Mouse (Mus musculus): ENCODE results near the gene Zup1. TPM values are rescaled to one million over a fixed set of nuclear protein-coding genes. Genes with fewer than 3 reads are reported as not detected.
A peak's percentile ranks its signal among the peaks of the same experiment; 100 is the strongest.
"Not testable (repeated sequence)": the region's sequence is repeated elsewhere in the genome, so short reads cannot be mapped to it uniquely, and the experiment has no call there.

Gene Zup1
- polyA plus RNA-seq (2012; rRNA removed) = 4.1 and 7.6 TPM in 2 replicates

GRCm38 (mm10) chr10:33950803-33951583 is at the start of gene Zup1:
Gene Zup1 (minus strand): TSS chr10:33951269.
- peak; percentile 68 for DNase-seq
- WGBS = under 1% methylated on average over 42 of the region's 42 CpGs
- no peak for TF ChIP-seq CTCF (IDR thresholded peaks at IDR 0.05; ENCODE audit: insufficient read depth, low read length)
- TF ChIP-seq POLR2A (IDR thresholded peaks at IDR 0.05; ENCODE audit: borderline replicate concordance, extremely low read depth, low read depth, low read length) = peak; percentile 82; the same call in 1 of the 2 replicates
- Histone ChIP-seq H3K4me3 (replicated peaks; ENCODE audit: extremely low read depth, low read depth, low read length) (peak within 1 kb of the TSS; percentile 97), H3K4me1 (ENCODE audit: control insufficient read depth, insufficient read depth, low read length) (peaks cover 4% of the 10 kb centered on the region)

- TF ChIP-seq POLR2A (IDR thresholded peaks at IDR 0.05; ENCODE audit: borderline replicate concordance, extremely low read depth, low read depth, low read length) (no peak), CTCF (IDR thresholded peaks at IDR 0.05; ENCODE audit: insufficient read depth, low read length) (no peak)
- no peak for DNase-seq
- H3K4me3 ChIP-seq (replicated peaks; ENCODE audit: extremely low read depth, low read depth, low read length) = no peak overlapping the region
- no peaks in the 10 kb centered on the region for H3K4me1 ChIP-seq (ENCODE audit: control insufficient read depth, insufficient read depth, low read length)
Measured at GRCm38 (mm10) chr10:33998397-33998796, 47.3 kb upstream of the Zup1 start.

GRCm38 (mm10) chr10:33996686-33997085 is 45.6 kb upstream of the Zup1 start:
- DNase-seq; H3K4me1 ChIP-seq (ENCODE audit: control insufficient read depth, insufficient read depth, low read length); H3K4me3 ChIP-seq (replicated peaks; ENCODE audit: extremely low read depth, low read depth, low read length): not testable (repeated sequence)
- 84% methylated on average over 6 of the region's 8 CpGs for WGBS

- Histone ChIP-seq H3K4me3 (replicated peaks; ENCODE audit: extremely low read depth, low read depth, low read length) (no peak overlapping the region), H3K4me1 (ENCODE audit: control insufficient read depth, insufficient read depth, low read length) (no peaks in the 10 kb centered on the region)
- 8% methylated on average over 4 of the region's 4 CpGs for WGBS
- DNase-seq = peak; percentile 23
- TF ChIP-seq CTCF (IDR thresholded peaks at IDR 0.05; ENCODE audit: insufficient read depth, low read length) (peak; percentile 54), POLR2A (IDR thresholded peaks at IDR 0.05; ENCODE audit: borderline replicate concordance, extremely low read depth, low read depth, low read length) (no peak)
Measured at GRCm38 (mm10) chr10:33986771-33987170, 35.7 kb upstream of the Zup1 start.

GRCm38 (mm10) chr10:33974781-33975494 is 23.9 kb upstream of the Zup1 start:
- DNase-seq = no peak
- no peaks in the 10 kb centered on the region for H3K4me1 ChIP-seq (ENCODE audit: control insufficient read depth, insufficient read depth, low read length)
- 69% methylated on average over 7 of the region's 7 CpGs for WGBS
- no peak overlapping the region for H3K4me3 ChIP-seq (replicated peaks; ENCODE audit: extremely low read depth, low read depth, low read length)
- no peak for TF ChIP-seq POLR2A (IDR thresholded peaks at IDR 0.05; ENCODE audit: borderline replicate concordance, extremely low read depth, low read depth, low read length)
- TF ChIP-seq CTCF (IDR thresholded peaks at IDR 0.05; ENCODE audit: insufficient read depth, low read length) = no peak

- no peak for DNase-seq
- 79% methylated on average over 3 of the region's 3 CpGs for WGBS
Measured at GRCm38 (mm10) chr10:33952509-33952908, 1.4 kb upstream of the Zup1 start.

GRCm38 (mm10) chr10:33946336-33946735 is 4.7 kb downstream of the Zup1 start:
- no peak for DNase-seq
- 79% methylated on average over 2 of the region's 2 CpGs for WGBS
- Histone ChIP-seq H3K4me3 (replicated peaks; ENCODE audit: extremely low read depth, low read depth, low read length) (no peak overlapping the region), H3K4me1 (ENCODE audit: control insufficient read depth, insufficient read depth, low read length) (peaks cover 4% of the 10 kb centered on the region)
- TF ChIP-seq POLR2A (IDR thresholded peaks at IDR 0.05; ENCODE audit: borderline replicate concordance, extremely low read depth, low read depth, low read length) = no peak

More at GRCm38 (mm10) chr10:33952509-33952908, 1.4 kb upstream of the Zup1 start:
- no peak overlapping the region for H3K4me3 ChIP-seq (replicated peaks; ENCODE audit: extremely low read depth, low read depth, low read length)
- H3K4me1 ChIP-seq (ENCODE audit: control insufficient read depth, insufficient read depth, low read length) = peaks cover 4% of the 10 kb centered on the region
- TF ChIP-seq POLR2A (IDR thresholded peaks at IDR 0.05; ENCODE audit: borderline replicate concordance, extremely low read depth, low read depth, low read length) (no peak), CTCF (IDR thresholded peaks at IDR 0.05; ENCODE audit: insufficient read depth, low read length) (no peak)

GRCm38 (mm10) chr10:33945390-33945789 is 5.7 kb downstream of the Zup1 start:
- DNase-seq = no peak

GRCm38 (mm10) chr10:33940702-33941101 is 10.4 kb downstream of the Zup1 start:
- DNase-seq = no peak
- no peaks in the 10 kb centered on the region for H3K4me1 ChIP-seq (ENCODE audit: control insufficient read depth, insufficient read depth, low read length)
- TF ChIP-seq CTCF (IDR thresholded peaks at IDR 0.05; ENCODE audit: insufficient read depth, low read length) (no peak), POLR2A (IDR thresholded peaks at IDR 0.05; ENCODE audit: borderline replicate concordance, extremely low read depth, low read depth, low read length) (no peak)
- H3K4me3 ChIP-seq (replicated peaks; ENCODE audit: extremely low read depth, low read depth, low read length) = no peak overlapping the region

More at GRCm38 (mm10) chr10:33945390-33945789, 5.7 kb downstream of the Zup1 start:
- TF ChIP-seq POLR2A (IDR thresholded peaks at IDR 0.05; ENCODE audit: borderline replicate concordance, extremely low read depth, low read depth, low read length) = no peak
- no peak for TF ChIP-seq CTCF (IDR thresholded peaks at IDR 0.05; ENCODE audit: insufficient read depth, low read length)
- peaks cover 3% of the 10 kb centered on the region for H3K4me1 ChIP-seq (ENCODE audit: control insufficient read depth, insufficient read depth, low read length)
- 70% methylated on average over 3 of the region's 3 CpGs for WGBS
- H3K4me3 ChIP-seq (replicated peaks; ENCODE audit: extremely low read depth, low read depth, low read length) = no peak overlapping the region

- TF ChIP-seq POLR2A (IDR thresholded peaks at IDR 0.05; ENCODE audit: borderline replicate concordance, extremely low read depth, low read depth, low read length) (no peak), CTCF (IDR thresholded peaks at IDR 0.05; ENCODE audit: insufficient read depth, low read length) (no peak)
- DNase-seq = no peak
- no peak overlapping the region for H3K4me3 ChIP-seq (replicated peaks; ENCODE audit: extremely low read depth, low read depth, low read length)
- H3K4me1 ChIP-seq (ENCODE audit: control insufficient read depth, insufficient read depth, low read length) = no peaks in the 10 kb centered on the region; the same call in 1 of the 2 replicates
- 8% methylated on average over 6 of the region's 6 CpGs for WGBS
Measured at GRCm38 (mm10) chr10:33905489-33905888, 45.6 kb downstream of the Zup1 start.

All from lung, adult 2 months (tissue).